Mouse (Mus musculus) testis, adult 2 months (tissue): ENCODE results near the gene Bcap31.

Experiments used
- CTCF ChIP-seq: fragments of 200-500 bp; IDR thresholded peaks from 2 replicates; pipeline ENCODE4 v1.5.1; 2012; ENCODE audit warnings: low read depth, mild to moderate bottlenecking, inconsistent platforms, low read length, moderate library complexity; ENCODE audit not compliant: control insufficient read depth, insufficient read depth, insufficient replicate concordance
- POLR2A ChIP-seq: fragments of 200-500 bp; IDR thresholded peaks from 2 replicates; pipeline ENCODE4 v1.6.1; 2012; ENCODE audit warnings: low read depth, mild to moderate bottlenecking, inconsistent platforms, low read length, moderate library complexity; ENCODE audit not compliant: control insufficient read depth

DNA sequence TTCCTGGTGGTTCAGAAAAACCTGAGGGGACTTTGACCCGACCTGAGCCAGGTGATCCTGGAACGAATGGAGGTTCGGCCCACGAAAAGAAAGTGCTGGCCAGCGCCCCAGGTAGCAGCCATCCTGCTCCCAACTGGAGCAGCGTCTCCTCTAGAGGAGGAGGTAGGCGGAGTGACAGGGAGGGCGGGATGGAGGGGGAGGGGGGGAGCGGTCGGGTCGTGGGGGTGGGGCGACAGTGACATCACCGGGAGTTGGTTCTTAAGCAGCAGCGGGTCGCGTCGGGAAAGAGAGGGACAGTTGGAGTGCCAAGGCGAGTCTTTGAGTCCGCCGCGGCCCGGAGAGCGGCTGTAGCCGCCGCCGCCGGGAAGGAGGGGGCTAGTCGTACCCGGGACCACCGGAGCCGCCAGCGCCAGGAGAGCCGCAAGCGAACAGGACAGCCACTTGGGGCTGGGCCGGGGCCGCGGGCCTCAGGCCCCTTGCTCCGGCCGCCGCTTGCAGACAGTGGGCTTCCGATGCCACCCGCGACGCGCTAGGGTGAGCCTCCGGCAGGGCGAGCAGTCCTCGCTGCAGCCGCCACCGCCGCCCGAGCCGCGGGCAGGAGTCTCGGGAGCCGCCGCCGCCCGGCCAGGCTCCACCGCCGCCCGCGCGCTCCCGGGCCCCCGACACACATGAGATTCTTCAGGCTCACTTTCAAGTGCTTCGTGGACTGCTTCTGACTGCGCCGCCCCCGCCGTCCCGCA lies 42.9 kb downstream of the Bcap31 start, which contains the start of gene Slc6a8:
- TF ChIP-seq POLR2A (no peak), CTCF (no peak)
